Mouse (Mus musculus): Measurements from ENCODE around the gene Cd200r4. TPM values are rescaled to one million over a fixed set of nuclear protein-coding genes. Genes with fewer than 3 reads are reported as not detected.

Cd200r4 gene
- total RNA-seq, 1 experiment: not detected

- H3K36me3 ChIP-seq (ENCODE audit: control insufficient read depth, insufficient read depth, low read length, poor library complexity, severe bottlenecking): no peaks in the 10 kb centered on the region
- TF ChIP-seq CHD2 (IDR thresholded peaks at IDR 0.05; ENCODE audit: low read depth, low read length): no peak
- TF ChIP-seq ZNF384 (IDR thresholded peaks at IDR 0.05; ENCODE audit: low read depth, low read length): no peak
- no peak for TF ChIP-seq ZC3H11A (IDR thresholded peaks at IDR 0.05; ENCODE audit: borderline replicate concordance, low read depth, low read length)
- TF ChIP-seq HCFC1 (IDR thresholded peaks at IDR 0.05; ENCODE audit: borderline replicate concordance, insufficient read depth, low read length): no peak
- no peak overlapping the region for H3K27ac ChIP-seq (ENCODE audit: insufficient read depth, low read depth, low read length, poor library complexity, severe bottlenecking)
- no peak for DNase-seq (ENCODE audit: low read depth, low spot score)
- no peak overlapping the region for H3K4me3 ChIP-seq (ENCODE audit: insufficient read depth in 1 of 2, low read depth in 1 of 2, low read length in 2 of 2, poor library complexity in 1 of 2, severe bottlenecking in 1 of 2)
- H3K4me1 ChIP-seq (ENCODE audit: control insufficient read depth in 2 of 2, insufficient read depth in 2 of 2, low read length in 2 of 2, poor library complexity in 1 of 2): no peaks in the 10 kb centered on the region
- H3K9me3 ChIP-seq (ENCODE audit: control insufficient read depth, insufficient read depth, low read depth, low read length): no peaks in the 10 kb centered on the region
- H3K9ac ChIP-seq (ENCODE audit: insufficient read depth, low read depth, low read length, poor library complexity, severe bottlenecking): no peak overlapping the region
- in situ Hi-C loops (cut with MboI; ENCODE audit: low sequenced_read_pairs in 2 of 2, unreplicated experiment in 2 of 2): no loop called here
Observed at GRCm38 (mm10) chr16:44778538-44779147, 32.9 kb upstream of the Cd200r4 start.

- Histone ChIP-seq H3K9me3 (ENCODE audit: control insufficient read depth, insufficient read depth, low read depth, low read length) (no peaks in the 10 kb centered on the region), H3K4me1 (ENCODE audit: control insufficient read depth in 2 of 2, insufficient read depth in 2 of 2, low read length in 2 of 2, poor library complexity in 1 of 2) (no peaks in the 10 kb centered on the region), H3K4me3 (ENCODE audit: insufficient read depth in 1 of 2, low read depth in 1 of 2, low read length in 2 of 2, poor library complexity in 1 of 2, severe bottlenecking in 1 of 2) (no peak overlapping the region), H3K27ac (ENCODE audit: insufficient read depth, low read depth, low read length, poor library complexity, severe bottlenecking) (no peak overlapping the region), H3K9ac (ENCODE audit: insufficient read depth, low read depth, low read length, poor library complexity, severe bottlenecking) (no peak overlapping the region), H3K36me3 (ENCODE audit: control insufficient read depth, insufficient read depth, low read length, poor library complexity, severe bottlenecking) (no peaks in the 10 kb centered on the region)
- in situ Hi-C loops (cut with MboI; ENCODE audit: low sequenced_read_pairs in 2 of 2, unreplicated experiment in 2 of 2): no loop called here
- no peak for DNase-seq (ENCODE audit: low read depth, low spot score)
- no peak for TF ChIP-seq MAFK (IDR thresholded peaks at IDR 0.05; ENCODE audit: insufficient read depth, low read depth, low read length)
- TF ChIP-seq ZNF384 (IDR thresholded peaks at IDR 0.05; ENCODE audit: low read depth, low read length): no peak
- no peak for TF ChIP-seq ZC3H11A (IDR thresholded peaks at IDR 0.05; ENCODE audit: borderline replicate concordance, low read depth, low read length)
- no peak for TF ChIP-seq HCFC1 (IDR thresholded peaks at IDR 0.05; ENCODE audit: borderline replicate concordance, insufficient read depth, low read length)
- no peak for TF ChIP-seq CHD2 (IDR thresholded peaks at IDR 0.05; ENCODE audit: low read depth, low read length)
Observed at GRCm38 (mm10) chr16:44779494-44779893, 32.0 kb upstream of the Cd200r4 start.

GRCm38 (mm10) chr16:44780751-44781150 is 30.8 kb upstream of the Cd200r4 start:
- Histone ChIP-seq H3K4me1 (ENCODE audit: control insufficient read depth in 2 of 2, insufficient read depth in 2 of 2, low read length in 2 of 2, poor library complexity in 1 of 2) (no peaks in the 10 kb centered on the region), H3K4me3 (ENCODE audit: insufficient read depth in 1 of 2, low read depth in 1 of 2, low read length in 2 of 2, poor library complexity in 1 of 2, severe bottlenecking in 1 of 2) (no peak overlapping the region), H3K9me3 (ENCODE audit: control insufficient read depth, insufficient read depth, low read depth, low read length) (no peaks in the 10 kb centered on the region), H3K9ac (ENCODE audit: insufficient read depth, low read depth, low read length, poor library complexity, severe bottlenecking) (no peak overlapping the region), H3K36me3 (ENCODE audit: control insufficient read depth, insufficient read depth, low read length, poor library complexity, severe bottlenecking) (no peaks in the 10 kb centered on the region), H3K27ac (ENCODE audit: insufficient read depth, low read depth, low read length, poor library complexity, severe bottlenecking) (no peak overlapping the region)
- TF ChIP-seq ZC3H11A (IDR thresholded peaks at IDR 0.05; ENCODE audit: borderline replicate concordance, low read depth, low read length) (no peak), MAFK (IDR thresholded peaks at IDR 0.05; ENCODE audit: insufficient read depth, low read depth, low read length) (no peak)
- no peak for DNase-seq (ENCODE audit: low read depth, low spot score)
- in situ Hi-C loops (cut with MboI; ENCODE audit: low sequenced_read_pairs in 2 of 2, unreplicated experiment in 2 of 2): no loop called here

- Histone ChIP-seq H3K27ac (ENCODE audit: insufficient read depth, low read depth, low read length, poor library complexity, severe bottlenecking) (no peak overlapping the region), H3K9ac (ENCODE audit: insufficient read depth, low read depth, low read length, poor library complexity, severe bottlenecking) (no peak overlapping the region), H3K4me1 (ENCODE audit: control insufficient read depth in 2 of 2, insufficient read depth in 2 of 2, low read length in 2 of 2, poor library complexity in 1 of 2) (no peaks in the 10 kb centered on the region), H3K36me3 (ENCODE audit: control insufficient read depth, insufficient read depth, low read length, poor library complexity, severe bottlenecking) (no peaks in the 10 kb centered on the region), H3K4me3 (ENCODE audit: insufficient read depth in 1 of 2, low read depth in 1 of 2, low read length in 2 of 2, poor library complexity in 1 of 2, severe bottlenecking in 1 of 2) (no peak overlapping the region), H3K9me3 (ENCODE audit: control insufficient read depth, insufficient read depth, low read depth, low read length) (no peaks in the 10 kb centered on the region)
- no peak for DNase-seq (ENCODE audit: low read depth, low spot score)
- in situ Hi-C loops (cut with MboI; ENCODE audit: low sequenced_read_pairs in 2 of 2, unreplicated experiment in 2 of 2): no loop called here
- TF ChIP-seq CHD2 (IDR thresholded peaks at IDR 0.05; ENCODE audit: low read depth, low read length): no peak
- no peak for TF ChIP-seq MAFK (IDR thresholded peaks at IDR 0.05; ENCODE audit: insufficient read depth, low read depth, low read length)
- TF ChIP-seq ZC3H11A (IDR thresholded peaks at IDR 0.05; ENCODE audit: borderline replicate concordance, low read depth, low read length): no peak
- no peak for TF ChIP-seq ZNF384 (IDR thresholded peaks at IDR 0.05; ENCODE audit: low read depth, low read length)
- TF ChIP-seq HCFC1 (IDR thresholded peaks at IDR 0.05; ENCODE audit: borderline replicate concordance, insufficient read depth, low read length): no peak
Observed at GRCm38 (mm10) chr16:44786934-44787333, 24.6 kb upstream of the Cd200r4 start.

- no peaks in the 10 kb centered on the region for H3K4me1 ChIP-seq (ENCODE audit: control insufficient read depth in 2 of 2, insufficient read depth in 2 of 2, low read length in 2 of 2, poor library complexity in 1 of 2)
- no peaks in the 10 kb centered on the region for H3K36me3 ChIP-seq (ENCODE audit: control insufficient read depth, insufficient read depth, low read length, poor library complexity, severe bottlenecking)
- H3K9me3 ChIP-seq (ENCODE audit: control insufficient read depth, insufficient read depth, low read depth, low read length): no peaks in the 10 kb centered on the region
- no peak overlapping the region for H3K4me3 ChIP-seq (ENCODE audit: insufficient read depth in 1 of 2, low read depth in 1 of 2, low read length in 2 of 2, poor library complexity in 1 of 2, severe bottlenecking in 1 of 2)
- in situ Hi-C loops (cut with MboI; ENCODE audit: low sequenced_read_pairs in 2 of 2, unreplicated experiment in 2 of 2): no loop called here
- DNase-seq (ENCODE audit: low read depth, low spot score): no peak
- no peak overlapping the region for H3K9ac ChIP-seq (ENCODE audit: insufficient read depth, low read depth, low read length, poor library complexity, severe bottlenecking)
- TF ChIP-seq ZNF384 (IDR thresholded peaks at IDR 0.05; ENCODE audit: low read depth, low read length) (no peak), CHD2 (IDR thresholded peaks at IDR 0.05; ENCODE audit: low read depth, low read length) (no peak), ZC3H11A (IDR thresholded peaks at IDR 0.05; ENCODE audit: borderline replicate concordance, low read depth, low read length) (no peak), MAFK (IDR thresholded peaks at IDR 0.05; ENCODE audit: insufficient read depth, low read depth, low read length) (no peak), HCFC1 (IDR thresholded peaks at IDR 0.05; ENCODE audit: borderline replicate concordance, insufficient read depth, low read length) (no peak)
- H3K27ac ChIP-seq (ENCODE audit: insufficient read depth, low read depth, low read length, poor library complexity, severe bottlenecking): no peak overlapping the region
Observed at GRCm38 (mm10) chr16:44794416-44794815, 17.1 kb upstream of the Cd200r4 start.

Data from ES-E14 (cell line).